ENCODE assay signal across 8 mouse cellular contexts in the genomic region with DNA sequence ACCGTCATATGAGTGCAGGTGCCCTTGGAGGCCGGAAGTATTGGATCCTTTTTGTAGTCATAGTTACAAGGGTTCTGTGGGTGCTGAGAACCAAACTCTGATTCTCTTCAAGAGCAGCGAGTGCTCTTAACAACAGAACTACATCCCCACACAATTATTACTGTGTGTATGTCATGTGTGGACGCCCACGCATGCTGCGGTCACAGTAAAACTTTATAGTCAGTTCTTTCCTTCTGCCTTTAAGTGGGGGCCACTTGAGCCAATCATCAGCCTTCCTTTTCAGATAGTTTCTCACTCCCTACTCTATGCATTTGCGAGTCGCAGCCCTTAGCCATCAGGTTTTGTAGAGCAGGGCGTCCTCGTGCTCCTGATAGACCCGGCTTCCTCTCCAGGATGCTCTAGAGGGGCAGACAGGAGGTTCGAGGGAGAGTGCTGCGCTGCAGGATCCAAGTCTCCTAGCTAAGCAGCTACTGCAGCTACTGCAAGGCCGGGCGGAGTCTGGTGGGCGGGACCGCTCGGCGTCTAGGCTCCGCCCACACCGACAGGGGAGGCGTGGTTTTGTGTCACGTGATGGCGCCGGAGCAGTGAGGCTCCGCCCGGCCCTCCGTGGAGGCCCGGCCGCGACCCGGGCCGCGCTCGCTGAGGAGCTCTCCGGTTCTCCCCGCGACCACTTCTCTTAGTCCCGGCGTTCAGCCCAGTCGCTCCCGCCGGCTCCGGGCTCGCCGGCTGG. TPM values are rescaled to one million over a fixed set of nuclear protein-coding genes. Genes with fewer than 3 reads are reported as not detected.
DNase-seq lines count a peak whose midpoint lies in the region; ATAC-seq lines count a peak whose summit lies in the region.

A gene (plus strand): TSS at position 555 of the 730 bp plus-strand sequence.

- no peaks in the 10 kb centered on the region for H3K36me3 ChIP-seq in embryonic facial prominence, embryonic 14.5 days (ENCODE audit: control insufficient read depth, insufficient read depth, low read length)
- no peaks in the 10 kb centered on the region for H3K36me3 ChIP-seq in kidney, embryonic 14.5 days (ENCODE audit: control insufficient read depth, insufficient read depth, low read length)
- H3K36me3 ChIP-seq in limb, embryonic 15.5 days, result no peaks in the 10 kb centered on the region

- peak within 1 kb of the TSS; percentile 80 for H3K9ac ChIP-seq in embryonic facial prominence, embryonic 14.5 days (ENCODE audit: low read depth, low read length)
- peak within 1 kb of the TSS; percentile 89 for H3K9ac ChIP-seq in kidney, embryonic 14.5 days (ENCODE audit: low read depth, low read length)
- H3K9ac ChIP-seq in limb, embryonic 15.5 days, result peak within 1 kb of the TSS; percentile 75

- H3K9me3 ChIP-seq in embryonic facial prominence, embryonic 14.5 days (ENCODE audit: control insufficient read depth, low read length), result no peaks in the 10 kb centered on the region
- no peaks in the 10 kb centered on the region for H3K9me3 ChIP-seq in kidney, embryonic 14.5 days (ENCODE audit: control insufficient read depth, low read length)
- no peaks in the 10 kb centered on the region for H3K9me3 ChIP-seq in limb, embryonic 15.5 days

- H3K4me3 ChIP-seq in embryonic facial prominence, embryonic 14.5 days (ENCODE audit: low read depth, low read length), result peak within 1 kb of the TSS; percentile 70
- peak within 1 kb of the TSS; percentile 93 for H3K4me3 ChIP-seq in kidney, embryonic 14.5 days (ENCODE audit: low read length)
- H3K4me3 ChIP-seq in limb, embryonic 15.5 days, result peak within 1 kb of the TSS; percentile 90

- H3K27ac ChIP-seq in embryonic facial prominence, embryonic 14.5 days (replicated peaks; ENCODE audit: low read depth, low read length), result peak within 1 kb of the TSS; percentile 79
- peak within 1 kb of the TSS; percentile 76 for H3K27ac ChIP-seq in kidney, embryonic 14.5 days (ENCODE audit: low read depth, low read length)
- peak within 1 kb of the TSS; percentile 89 for H3K27ac ChIP-seq in limb, embryonic 15.5 days

- 12% methylated on average over 29 of the region's 46 CpGs for WGBS in embryonic facial prominence, embryonic 14.5 days
- 7% methylated on average over 46 of the region's 46 CpGs for WGBS in kidney, embryonic 14.5 days
- 6% methylated on average over 46 of the region's 46 CpGs for WGBS in limb, embryonic 15.5 days

- DNase-seq in 3T3-L1 (ENCODE audit: low read depth, low spot score), result peak; percentile 94
- DNase-seq in adrenal gland, postnatal 4 days (ENCODE audit: low spot score in 2 of 2), result peak; percentile 91 to 94
- DNase-seq in embryonic facial prominence, embryonic 14.5 days (ENCODE audit: low spot score), result peak; percentile 94
- peak; percentile 95 for DNase-seq in heart, adult 8-10 months (ENCODE audit: low spot score)
- DNase-seq in monocyte, adult 2 months (ENCODE audit: low read depth in 1 of 2, low spot score in 2 of 2), result peak; percentile 71 to 95
- peak; percentile 91 to 93 for DNase-seq in spleen, postnatal 36 days (ENCODE audit: low spot score in 2 of 2)

- peak; percentile 93 for ATAC-seq in embryonic facial prominence, embryonic 14.5 days (ENCODE audit: low read depth)
- ATAC-seq in kidney, embryonic 14.5 days (ENCODE audit: low FRiP score, low TSS enrichment), result peak; percentile 90
- peak; percentile 85 for ATAC-seq in limb, embryonic 15.5 days (ENCODE audit: insufficient number of reproducible peaks, low FRiP score, low TSS enrichment, low read depth)

- H3K27me3 ChIP-seq in embryonic facial prominence, embryonic 14.5 days (replicated peaks; ENCODE audit: control insufficient read depth, insufficient read depth, low read length), result no peaks in the 10 kb centered on the region
- H3K27me3 ChIP-seq in kidney, embryonic 14.5 days (ENCODE audit: control insufficient read depth, insufficient read depth, low read length), result no peaks in the 10 kb centered on the region
- H3K27me3 ChIP-seq in limb, embryonic 15.5 days, result no peaks in the 10 kb centered on the region

- H3K4me1 ChIP-seq in embryonic facial prominence, embryonic 14.5 days (ENCODE audit: control insufficient read depth, insufficient read depth, low read length), result peaks cover 46% of the 10 kb centered on the region
- peaks cover 47% of the 10 kb centered on the region for H3K4me1 ChIP-seq in kidney, embryonic 14.5 days (ENCODE audit: control insufficient read depth, insufficient read depth, low read length)
- peaks cover 60% of the 10 kb centered on the region for H3K4me1 ChIP-seq in limb, embryonic 15.5 days

- H3K4me2 ChIP-seq in embryonic facial prominence, embryonic 14.5 days (ENCODE audit: low read depth, low read length), result peak within 1 kb of the TSS; percentile 84
- H3K4me2 ChIP-seq in kidney, embryonic 14.5 days (replicated peaks; ENCODE audit: low read depth, low read length), result peak within 1 kb of the TSS; percentile 53
- H3K4me2 ChIP-seq in limb, embryonic 15.5 days, result peak within 1 kb of the TSS; percentile 80

RNA-seq across cellular contexts. Expression of the gene that starts here (rescaled TPM):
- total RNA-seq in adrenal gland, postnatal 4 days (2021), result 100 to 1,000 TPM; 195 to 200 TPM
- 52.0 and 61.2 TPM in 2 replicates for polyA plus RNA-seq in embryonic facial prominence, embryonic 14.5 days (2014; fragmentation: Nextera tagmentation; extraction: Ambion mirVana)
- total RNA-seq in heart, adult 8-10 months (2022), result 10 to 100 TPM; 23.1 to 33.1 (median 27.4) TPM
- polyA plus RNA-seq in kidney, embryonic 14.5 days (2014; fragmentation: Nextera tagmentation; extraction: Ambion mirVana), result 35.7 and 64.9 TPM in 2 replicates
- polyA plus RNA-seq in limb, embryonic 15.5 days (2015; fragmentation: Nextera tagmentation; extraction: Ambion mirVana), result 78.0 and 78.5 TPM in 2 replicates

Comparison
In these comparisons a context has a peak if more than half of its experiments do, and no peak if none do; other contexts are left out.
1. Peak in every context shown above with its lines: DNase-seq, ATAC-seq, H3K4me3 ChIP-seq and H3K27ac ChIP-seq.
2. RNA of the gene that starts here (total RNA-seq): 195 to 200 TPM in adrenal gland, postnatal 4 days; 23.1 to 33.1 TPM in heart, adult 8-10 months; every median in the first group is over 4 times any median in the second.